Mouse (Mus musculus) C2C12 (cell line): ENCODE results near the gene Rgs3. TPM values are rescaled to one million over a fixed set of nuclear protein-coding genes. Genes with fewer than 3 reads are reported as not detected.

Source experiments
- H3K27me3 ChIP-seq: one replicate; pipeline ENCODE4 v1.6.1; 2011; ENCODE audit not compliant: control insufficient read depth, insufficient read depth, insufficient read length
- H3K36me3 ChIP-seq: one replicate; pipeline ENCODE4 v1.6.1; 2011; ENCODE audit not compliant: control insufficient read depth, insufficient read depth
- H3K4me3 ChIP-seq: one replicate; pipeline ENCODE4 v1.5.1; 2011; ENCODE audit warnings: mild to moderate bottlenecking, control low read depth; ENCODE audit not compliant: poor library complexity, insufficient read depth, severe bottlenecking
- H3K79me2 ChIP-seq: one replicate; pipeline ENCODE4 v1.6.1; 2011; ENCODE audit not compliant: control insufficient read depth, insufficient read depth
- H3K79me3 ChIP-seq: one replicate; pipeline ENCODE4 v1.6.1; 2011; ENCODE audit warnings: low read depth, control low read depth
- H3ac ChIP-seq: one replicate; pipeline ENCODE3; 2011; ENCODE audit warnings: low read depth; ENCODE audit not compliant: control insufficient read depth, insufficient read length
- CEBPB ChIP-seq: IDR thresholded peaks from one replicate; pipeline ENCODE4 v1.6.1; 2011; ENCODE audit warnings: low read depth, mild to moderate bottlenecking, control low read depth, moderate library complexity
- CTCF ChIP-seq: IDR thresholded peaks from one replicate; pipeline ENCODE4 v1.5.1; 2011; ENCODE audit not compliant: control insufficient read depth, insufficient read depth, insufficient read length
- FOSL1 ChIP-seq: IDR thresholded peaks from one replicate; pipeline ENCODE4 v1.8.0; 2011; ENCODE audit warnings: mild to moderate bottlenecking, low read length; ENCODE audit not compliant: poor library complexity, insufficient read depth, severe bottlenecking
- MAX ChIP-seq: IDR thresholded peaks from one replicate; pipeline ENCODE4 v1.6.1; 2011; ENCODE audit warnings: mild to moderate bottlenecking, control low read depth
- MYOD1 ChIP-seq: IDR thresholded peaks from one replicate; pipeline ENCODE4 v1.6.1; 2011; ENCODE audit warnings: low read depth; ENCODE audit not compliant: control insufficient read depth, insufficient read length
- MYOG ChIP-seq: IDR thresholded peaks from one replicate; pipeline ENCODE4 v1.6.1; 2011; ENCODE audit not compliant: control insufficient read depth, insufficient read length; ENCODE audit errors: extremely low read depth
- USF1 ChIP-seq: IDR thresholded peaks from one replicate; pipeline ENCODE4 v1.6.1; 2011; ENCODE audit warnings: low read depth, mild to moderate bottlenecking, control low read depth, moderate library complexity
- polyA plus RNA-seq: library from polyadenylated mRNA; unstranded; fragments of >200 nt; fragmentation: generic; extraction: Trizol; gene quantifications from one replicate; pipeline ENCODE4 v1.2.1, GENCODE M21; 2012; ENCODE audit warnings: missing spikeins

Gene Rgs3
- polyA plus RNA-seq, 1 experiment = 49.8 TPM

GRCm38 (mm10) chr4:62683148-62683547, 123.5 kb downstream of the Rgs3 start:
- Histone ChIP-seq H3ac (no peak overlapping the region), H3K79me2 (no peaks in the 10 kb centered on the region), H3K27me3 (no peaks in the 10 kb centered on the region), H3K79me3 (no peaks in the 10 kb centered on the region), H3K4me3 (no peak overlapping the region), H3K36me3 (no peaks in the 10 kb centered on the region)
- TF ChIP-seq FOSL1 (no peak), CEBPB (no peak), MAX (no peak), CTCF (no peak)

DNA sequence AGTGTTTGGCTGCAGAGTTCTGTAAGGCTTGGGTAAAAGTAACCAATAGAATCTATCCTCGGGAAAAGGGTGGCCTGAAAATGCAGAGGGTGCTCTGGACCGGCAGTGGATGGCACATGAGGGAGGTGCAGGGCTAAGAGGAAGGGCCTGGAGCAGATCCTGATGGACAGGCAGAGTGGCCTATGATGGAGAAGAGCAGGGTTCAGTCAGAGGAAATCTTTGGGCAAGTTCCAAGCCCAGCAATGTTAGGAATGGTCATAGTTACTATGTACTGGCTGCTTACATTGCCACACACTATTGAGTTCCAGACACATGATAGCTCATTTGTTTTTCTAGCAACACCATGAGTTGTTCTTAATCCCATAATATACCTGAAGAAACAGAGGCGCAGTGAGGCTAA, 124.7 kb downstream of the Rgs3 start:
- no peak for TF ChIP-seq MAX
- TF ChIP-seq CTCF = no peak
- no peak for TF ChIP-seq MYOG
- TF ChIP-seq FOSL1 = no peak
- TF ChIP-seq USF1 = no peak
- no peak for TF ChIP-seq MYOD1
- no peak for TF ChIP-seq CEBPB
- H3K27me3 ChIP-seq = no peaks in the 10 kb centered on the region
- H3K4me3 ChIP-seq = no peak overlapping the region
- H3ac ChIP-seq = no peak overlapping the region
- H3K79me2 ChIP-seq = no peaks in the 10 kb centered on the region
- H3K36me3 ChIP-seq = no peaks in the 10 kb centered on the region
- H3K79me3 ChIP-seq = no peaks in the 10 kb centered on the region

- H3ac ChIP-seq = no peak overlapping the region
- H3K4me3 ChIP-seq = no peak overlapping the region
- no peaks in the 10 kb centered on the region for H3K27me3 ChIP-seq
- H3K79me2 ChIP-seq = no peaks in the 10 kb centered on the region
- TF ChIP-seq MYOG (no peak), CTCF (no peak), FOSL1 (no peak), MYOD1 (no peak), USF1 (no peak), CEBPB (no peak)
- H3K79me3 ChIP-seq = no peaks in the 10 kb centered on the region
- H3K36me3 ChIP-seq = no peaks in the 10 kb centered on the region
Observed at GRCm38 (mm10) chr4:62685268-62685667, 125.6 kb downstream of the Rgs3 start.

- Histone ChIP-seq H3ac (no peak overlapping the region), H3K4me3 (no peak overlapping the region), H3K79me3 (no peaks in the 10 kb centered on the region), H3K79me2 (no peaks in the 10 kb centered on the region), H3K36me3 (no peaks in the 10 kb centered on the region), H3K27me3 (no peaks in the 10 kb centered on the region)
- TF ChIP-seq MYOD1 (no peak), CTCF (no peak), FOSL1 (no peak)
Observed at GRCm38 (mm10) chr4:62686769-62687168, 127.1 kb downstream of the Rgs3 start.

DNA sequence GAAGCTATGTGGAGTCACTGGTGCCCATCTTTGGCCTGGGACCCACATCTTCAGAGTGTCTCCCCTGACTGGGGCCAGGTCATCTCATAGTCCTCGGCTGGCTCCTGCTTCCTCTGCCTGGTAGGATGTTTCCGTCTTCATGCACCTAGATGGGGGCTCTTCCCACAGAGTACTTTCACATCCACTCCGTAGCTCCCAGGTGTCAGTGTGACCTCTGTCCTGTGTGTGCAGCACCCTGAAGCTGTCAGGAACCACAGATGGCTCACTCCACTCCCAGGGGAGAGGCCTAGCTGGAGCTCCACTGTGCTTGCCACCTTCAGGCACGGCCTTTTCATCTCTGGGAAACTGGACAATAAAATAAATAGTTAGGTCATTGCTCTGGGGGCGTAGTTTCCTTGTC, 128.5 kb downstream of the Rgs3 start:
- Histone ChIP-seq H3K4me3 (no peak overlapping the region), H3K27me3 (no peaks in the 10 kb centered on the region), H3ac (no peak overlapping the region), H3K79me2 (no peaks in the 10 kb centered on the region), H3K36me3 (no peaks in the 10 kb centered on the region), H3K79me3 (no peaks in the 10 kb centered on the region)
- TF ChIP-seq CTCF = no peak
- no peak for TF ChIP-seq MAX
- no peak for TF ChIP-seq USF1

- TF ChIP-seq USF1 = no peak
- no peak for TF ChIP-seq FOSL1
- no peak overlapping the region for H3ac ChIP-seq
- H3K79me2 ChIP-seq = no peaks in the 10 kb centered on the region
- H3K4me3 ChIP-seq = no peak overlapping the region
- H3K27me3 ChIP-seq = no peaks in the 10 kb centered on the region
- H3K36me3 ChIP-seq = no peaks in the 10 kb centered on the region
- no peaks in the 10 kb centered on the region for H3K79me3 ChIP-seq
Observed at GRCm38 (mm10) chr4:62690997-62691396, 131.3 kb downstream of the Rgs3 start.

- Histone ChIP-seq H3K4me3 (no peak overlapping the region), H3K27me3 (no peaks in the 10 kb centered on the region), H3ac (no peak overlapping the region), H3K79me3 (no peaks in the 10 kb centered on the region), H3K36me3 (no peaks in the 10 kb centered on the region), H3K79me2 (no peaks in the 10 kb centered on the region)
- TF ChIP-seq MYOD1 (no peak), USF1 (no peak), CEBPB (no peak), CTCF (no peak), MYOG (no peak), FOSL1 (no peak), MAX (no peak)
Observed at GRCm38 (mm10) chr4:62691625-62692024, 132.0 kb downstream of the Rgs3 start.
